Mouse (Mus musculus) intestine, embryonic 14.5 days (tissue): ENCODE data around the gene Sorl1. TPM values are rescaled to one million over a fixed set of nuclear protein-coding genes. Genes with fewer than 3 reads are reported as not detected.

ENCODE experiments used
- ATAC-seq: fragments of 200-750 bp; cut with Nextera tagmentation; replicated peaks from 2 replicates; pipeline ENCODE4 v1.8.0; 2017; ENCODE audit warnings: low read depth, moderate number of reproducible peaks, moderate TSS enrichment, moderate library complexity; ENCODE audit not compliant: low FRiP score, low TSS enrichment
- DNase-seq: peaks from one replicate; pipeline ENCODE4 v3.0.0-alpha.2; 2018; ENCODE audit warnings: low spot score
- H3K27ac ChIP-seq: fragments of 300-500 bp; sonication (generic); 2 replicates; pipeline ENCODE4 v1.5.1; 2014; ENCODE audit warnings: low read depth, mild to moderate bottlenecking, control low read depth
- H3K27me3 ChIP-seq: fragments of 300-500 bp; sonication (generic); replicated peaks from 2 replicates; pipeline ENCODE4 v1.6.1; 2014; ENCODE audit warnings: low read length, control low read depth; ENCODE audit not compliant: control insufficient read depth, insufficient read depth
- H3K36me3 ChIP-seq: fragments of 300-500 bp; sonication (generic); 2 replicates; pipeline ENCODE4 v1.6.1; 2014; ENCODE audit warnings: low read length, control low read depth; ENCODE audit not compliant: control insufficient read depth, insufficient read depth
- H3K4me1 ChIP-seq: fragments of 300-500 bp; sonication (generic); replicated peaks from 2 replicates; pipeline ENCODE4 v1.6.1; 2014; ENCODE audit warnings: low read length, control low read depth, mixed read lengths; ENCODE audit not compliant: control insufficient read depth, insufficient read depth
- H3K4me2 ChIP-seq: fragments of 300-500 bp; sonication (generic); 2 replicates; pipeline ENCODE4 v1.6.1; 2014; ENCODE audit warnings: low read length
- H3K4me3 ChIP-seq: fragments of 300-500 bp; sonication (generic); 2 replicates; pipeline ENCODE4 v1.5.1; 2014; ENCODE audit warnings: low read depth, low read length, control low read depth, mixed read lengths
- H3K9ac ChIP-seq: fragments of 300-500 bp; sonication (generic); 2 replicates; pipeline ENCODE4 v1.6.1; 2014; ENCODE audit warnings: mild to moderate bottlenecking, low read length
- H3K9me3 ChIP-seq: fragments of 300-500 bp; sonication (generic); 2 replicates; pipeline ENCODE4 v1.6.1; 2016; ENCODE audit warnings: low read length, control low read depth; ENCODE audit not compliant: control insufficient read depth
- WGBS: fragments of 180-500 bp; shearing (Covaris S2); extraction: QIAGEN DNeasy Blood & Tissue Kit; methylation state at CpG from one replicate; pipeline ENCODE4 v1.1.7; 2014; 5-methylcytosine and 5-hydroxymethylcytosine counted together
- polyA plus RNA-seq: library from polyadenylated mRNA; unstranded; fragments of >200 nt; fragmentation: Nextera tagmentation; extraction: Ambion mirVana; gene quantifications from 2 replicates; pipeline ENCODE4 v1.2.1, GENCODE M21; 2014

Gene Sorl1
- polyA plus RNA-seq, 1 experiment from 2014 or later: 12.2 TPM

DNA sequence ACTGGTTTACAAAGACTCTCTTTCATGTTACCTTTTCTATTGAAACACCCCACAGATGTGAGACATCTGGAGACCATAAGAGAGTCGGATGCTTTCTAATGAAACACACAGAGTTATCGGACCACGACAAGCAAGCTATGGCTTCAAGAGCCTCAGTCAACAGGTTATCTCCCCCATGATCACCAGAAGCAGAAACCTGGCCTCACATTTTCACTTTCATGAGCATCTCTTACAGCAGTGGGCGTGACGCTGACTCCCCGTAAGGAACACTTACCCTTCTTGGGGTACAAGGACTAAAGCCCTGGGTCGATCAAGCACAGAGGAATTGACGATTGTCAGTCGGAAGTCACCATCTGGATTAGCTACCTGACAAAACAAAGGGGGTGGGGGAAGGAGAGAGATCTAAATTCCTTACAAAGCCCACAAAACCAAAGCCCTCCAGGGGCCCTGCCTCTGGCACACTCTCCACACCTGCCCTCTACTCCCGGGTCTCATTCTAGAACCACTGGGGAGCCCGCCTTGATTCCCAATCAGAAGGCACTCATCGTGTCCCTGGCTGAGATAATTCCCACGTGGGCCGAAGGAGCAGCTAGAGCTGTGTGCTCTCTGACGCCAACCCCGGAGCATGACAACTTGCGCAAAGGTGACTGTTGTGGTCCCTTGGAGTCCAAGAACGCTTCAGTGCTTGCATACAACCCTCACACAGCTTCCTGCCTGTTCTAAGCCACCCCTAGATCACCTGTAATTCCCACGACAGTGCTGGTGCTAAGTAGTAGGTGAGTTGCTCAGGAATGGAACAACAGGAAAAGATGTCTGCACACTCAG lies 90.6 kb downstream of the Sorl1 start:
- 70% methylated on average over 19 of the region's 19 CpGs for WGBS
- no peaks in the 10 kb centered on the region for H3K9me3 ChIP-seq
- ATAC-seq (no peak), DNase-seq (no peak)
- H3K4me1 ChIP-seq: no peaks in the 10 kb centered on the region
- H3K9ac ChIP-seq: no peak overlapping the region
- H3K36me3 ChIP-seq: no peaks in the 10 kb centered on the region
- no peaks in the 10 kb centered on the region for H3K27me3 ChIP-seq
- H3K27ac ChIP-seq: no peak overlapping the region
- no peak overlapping the region for H3K4me3 ChIP-seq
- no peak overlapping the region for H3K4me2 ChIP-seq

GRCm38 (mm10) chr9:42032419-42032818 lies 91.7 kb downstream of the Sorl1 start:
- no peak overlapping the region for H3K9ac ChIP-seq
- 73% methylated on average over 9 of the region's 9 CpGs for WGBS

GRCm38 (mm10) chr9:42028807-42029206 lies 95.3 kb downstream of the Sorl1 start:
- Histone ChIP-seq H3K4me3 (no peak overlapping the region), H3K4me1 (no peaks in the 10 kb centered on the region), H3K27me3 (no peaks in the 10 kb centered on the region), H3K9me3 (no peaks in the 10 kb centered on the region), H3K27ac (no peak overlapping the region), H3K9ac (no peak overlapping the region), H3K36me3 (no peaks in the 10 kb centered on the region), H3K4me2 (no peak overlapping the region)
- ATAC-seq: no peak
- 80% methylated on average over 4 of the region's 4 CpGs for WGBS
- DNase-seq: no peak

More at GRCm38 (mm10) chr9:42032419-42032818, 91.7 kb downstream of the Sorl1 start:
- Histone ChIP-seq H3K27me3 (no peaks in the 10 kb centered on the region), H3K4me2 (no peak overlapping the region), H3K4me3 (no peak overlapping the region), H3K9me3 (no peaks in the 10 kb centered on the region), H3K27ac (no peak overlapping the region), H3K36me3 (no peaks in the 10 kb centered on the region), H3K4me1 (no peaks in the 10 kb centered on the region)
- no peak for ATAC-seq
- DNase-seq: no peak

- H3K9me3 ChIP-seq: no peaks in the 10 kb centered on the region
- no peak overlapping the region for H3K9ac ChIP-seq
- no peaks in the 10 kb centered on the region for H3K27me3 ChIP-seq
- H3K27ac ChIP-seq: no peak overlapping the region
- H3K4me1 ChIP-seq: no peaks in the 10 kb centered on the region
- H3K4me3 ChIP-seq: no peak overlapping the region
- ATAC-seq: no peak
- H3K36me3 ChIP-seq: no peaks in the 10 kb centered on the region
- DNase-seq: no peak
- no peak overlapping the region for H3K4me2 ChIP-seq
- 73% methylated on average over 9 of the region's 9 CpGs for WGBS
These were observed 99.8 kb downstream of the Sorl1 start for GRCm38 (mm10) chr9:42024257-42024656.

DNA sequence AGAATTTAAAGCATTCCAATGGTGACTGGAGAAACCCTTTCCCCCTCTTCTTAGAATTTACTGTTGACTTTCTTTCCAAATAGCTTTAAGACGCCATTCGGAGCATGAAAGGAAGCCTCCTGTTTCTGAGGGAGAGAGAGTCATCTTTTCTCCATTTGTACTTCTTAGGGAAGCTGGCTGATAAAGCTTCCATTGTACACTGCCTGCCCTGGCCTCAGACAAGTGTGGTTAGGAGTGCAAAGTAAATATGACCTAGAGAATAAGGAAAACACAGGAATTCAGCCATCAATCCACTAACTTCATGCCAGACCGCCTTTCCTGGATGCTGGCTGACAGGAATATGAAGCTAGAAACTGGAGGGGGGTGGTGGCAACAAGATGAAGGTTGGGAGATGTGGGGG lies 100.7 kb downstream of the Sorl1 start:
- Histone ChIP-seq H3K36me3 (no peaks in the 10 kb centered on the region), H3K27ac (no peak overlapping the region), H3K9ac (no peak overlapping the region), H3K4me3 (no peak overlapping the region), H3K4me1 (no peaks in the 10 kb centered on the region), H3K9me3 (no peaks in the 10 kb centered on the region), H3K27me3 (no peaks in the 10 kb centered on the region), H3K4me2 (no peak overlapping the region)
- WGBS: 53% methylated on average over 3 of the region's 3 CpGs
- DNase-seq (no peak), ATAC-seq (no peak)

DNA sequence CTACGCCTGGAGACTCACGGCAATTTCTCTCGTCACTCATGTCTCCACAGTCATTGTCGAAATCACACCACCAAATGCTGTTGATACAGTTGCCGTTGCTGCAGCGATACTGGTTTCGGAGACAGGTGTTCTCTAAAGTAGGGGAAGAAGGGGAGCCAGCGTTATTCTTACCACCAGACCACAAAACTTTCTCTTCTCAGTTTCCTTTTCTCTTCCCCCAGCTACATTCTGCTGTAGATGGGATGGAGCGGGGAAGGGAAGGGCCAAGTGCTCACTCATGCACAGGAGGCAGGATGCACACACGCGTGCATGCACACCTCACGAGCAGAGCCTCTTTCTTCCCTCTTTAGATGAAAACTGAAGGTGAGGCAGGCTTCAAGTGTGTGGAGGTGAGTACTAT lies 101.8 kb downstream of the Sorl1 start:
- Histone ChIP-seq H3K9me3 (no peaks in the 10 kb centered on the region), H3K4me2 (no peak overlapping the region), H3K27me3 (no peaks in the 10 kb centered on the region), H3K36me3 (no peaks in the 10 kb centered on the region), H3K27ac (no peak overlapping the region), H3K4me3 (no peak overlapping the region), H3K4me1 (no peaks in the 10 kb centered on the region), H3K9ac (no peak overlapping the region)
- ATAC-seq: no peak
- 98% methylated on average over 12 of the region's 12 CpGs for WGBS
- DNase-seq: no peak

- DNase-seq (no peak), ATAC-seq (no peak)
- no peak overlapping the region for H3K4me2 ChIP-seq
- H3K9me3 ChIP-seq: no peaks in the 10 kb centered on the region; the same call in 1 of the 2 replicates
- H3K27ac ChIP-seq: no peak overlapping the region
- no peaks in the 10 kb centered on the region for H3K27me3 ChIP-seq
- 0 out of 2 replicates have a peak, but pooled peaks cover 5% of the 10 kb centered on the region for H3K36me3 ChIP-seq
- H3K9ac ChIP-seq: no peak overlapping the region
- 54% methylated on average over 7 of the region's 7 CpGs for WGBS
- no peak overlapping the region for H3K4me3 ChIP-seq
- no peaks in the 10 kb centered on the region for H3K4me1 ChIP-seq
These were observed 104.6 kb downstream of the Sorl1 start for GRCm38 (mm10) chr9:42019308-42020031.

DNA sequence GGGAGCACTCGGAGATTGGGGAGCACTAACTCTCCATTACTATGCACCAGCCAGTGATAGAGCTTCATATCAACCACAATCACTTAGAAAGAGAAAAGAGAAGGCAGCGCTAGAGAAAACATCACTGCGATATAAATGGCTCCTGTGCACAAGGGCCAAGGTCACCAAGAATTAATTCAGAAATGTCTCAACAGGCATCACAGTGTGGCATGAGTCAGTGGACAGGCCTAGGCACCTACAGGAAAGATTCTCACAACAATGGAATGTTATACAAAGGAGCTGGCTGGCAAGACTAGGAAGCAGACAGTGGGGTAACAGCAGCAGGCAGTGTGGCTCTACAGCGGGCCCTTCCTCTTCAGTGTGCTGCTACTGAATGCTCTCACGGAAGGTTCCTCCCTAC lies 115.6 kb downstream of the Sorl1 start:
- no peak for ATAC-seq
- H3K4me3 ChIP-seq: no peak overlapping the region
- no peak overlapping the region for H3K4me2 ChIP-seq
- no peak for DNase-seq
- H3K9me3 ChIP-seq: no peaks in the 10 kb centered on the region
- no peak overlapping the region for H3K9ac ChIP-seq
- no peaks in the 10 kb centered on the region for H3K27me3 ChIP-seq
- no peaks in the 10 kb centered on the region for H3K4me1 ChIP-seq
- WGBS: 91% methylated on average over 5 of the region's 5 CpGs
- H3K36me3 ChIP-seq: 0 out of 2 replicates have a peak, but pooled peaks cover 2% of the 10 kb centered on the region
- no peak overlapping the region for H3K27ac ChIP-seq
